Mouse (Mus musculus) MEL (cell line): ENCODE results near the gene Sipa1l3. TPM values are rescaled to one million over a fixed set of nuclear protein-coding genes. Genes with fewer than 3 reads are reported as not detected.

Experiments used
- DNase-seq: peaks from one replicate; pipeline ENCODE4 v3.0.0; 2011; ENCODE audit warnings: low read depth, low spot score
- H3K27ac ChIP-seq: 2 replicates; pipeline ENCODE4 v1.5.1; 2012; ENCODE audit warnings: low read depth, mild to moderate bottlenecking, control low read depth, low read length, moderate library complexity; ENCODE audit not compliant: control insufficient read depth
- H3K27me3 ChIP-seq, 2 experiments: fragments of 150-350 bp in 1 of 2; sonication (generic) in 1 of 2; 2 replicates each; pipeline ENCODE4 v1.6.1; 2012; ENCODE audit warnings: low read length in 2 of 2, mild to moderate bottlenecking in 2 of 2, improper control_type of control experiment in 1 of 2, moderate library complexity in 1 of 2; ENCODE audit not compliant: insufficient read depth in 2 of 2, control insufficient read depth in 1 of 2
- H3K36me3 ChIP-seq, 2 experiments: 2 replicates each; pipeline ENCODE4 v1.6.1; 2012 to 2014; ENCODE audit warnings: low read length in 2 of 2, improper control_type of control experiment in 1 of 2, inconsistent platforms in 1 of 2, mild to moderate bottlenecking in 1 of 2; ENCODE audit not compliant: insufficient read depth in 2 of 2, control insufficient read depth in 1 of 2
- H3K4me1 ChIP-seq, 2 experiments: fragments of 150-350 bp in 1 of 2; sonication (generic) in 1 of 2; 2 replicates each; pipeline ENCODE4 v1.6.1; 2012; ENCODE audit warnings: low read length in 2 of 2, improper control_type of control experiment in 1 of 2, mild to moderate bottlenecking in 1 of 2; ENCODE audit not compliant: insufficient read depth in 2 of 2, control insufficient read depth in 1 of 2
- H3K4me3 ChIP-seq, 2 experiments: fragments of 150-350 bp in 1 of 2; sonication (generic) in 1 of 2; 2 replicates each; pipeline ENCODE4 v1.5.1; 2012; ENCODE audit warnings: low read depth in 2 of 2, low read length in 2 of 2, mild to moderate bottlenecking in 2 of 2, moderate library complexity in 2 of 2, control low read depth in 1 of 2, improper control_type of control experiment in 1 of 2; ENCODE audit not compliant: control insufficient read depth in 1 of 2, insufficient read depth in 1 of 2
- H3K79me2 ChIP-seq: 2 replicates; pipeline ENCODE4 v1.6.1; 2012; ENCODE audit warnings: mild to moderate bottlenecking, low read length, moderate library complexity; ENCODE audit not compliant: control insufficient read depth, poor library complexity, insufficient read depth
- H3K9ac ChIP-seq: 2 replicates; pipeline ENCODE4 v1.6.1; 2012; ENCODE audit warnings: low read depth, mild to moderate bottlenecking, control low read depth, low read length, moderate library complexity; ENCODE audit not compliant: control insufficient read depth, poor library complexity, severe bottlenecking
- H3K9me3 ChIP-seq: fragments of 150-350 bp; sonication (generic); replicated peaks from 2 replicates; pipeline ENCODE4 v1.6.1; 2012; ENCODE audit warnings: mild to moderate bottlenecking, low read length, improper control_type of control experiment, moderate library complexity; ENCODE audit not compliant: insufficient read depth
- BHLHE40 ChIP-seq: IDR thresholded peaks from 2 replicates; pipeline ENCODE4 v1.6.1; 2012; ENCODE audit warnings: low read depth, mild to moderate bottlenecking, inconsistent platforms, low read length, improper control_type of control experiment, borderline replicate concordance
- CHD1 ChIP-seq: IDR thresholded peaks from 2 replicates; pipeline ENCODE4 v1.6.1; 2012; ENCODE audit warnings: low read depth, mild to moderate bottlenecking, inconsistent platforms, low read length, improper control_type of control experiment
- CHD2 ChIP-seq: IDR thresholded peaks from 2 replicates; pipeline ENCODE4 v1.6.1; 2011; ENCODE audit warnings: low read length, improper control_type of control experiment
- CTCF ChIP-seq, 3 experiments: IDR thresholded peaks in 2 of 3; conservative IDR thresholded peaks in 1 of 3; 2 replicates each; pipeline ENCODE4 v1.5.1; 2011 to 2012; ENCODE audit warnings: low read length in 3 of 3, low read depth in 2 of 3, mild to moderate bottlenecking in 2 of 3, improper control_type of control experiment in 1 of 3, inconsistent platforms in 1 of 3, mixed read lengths in 1 of 3, moderate library complexity in 1 of 3; ENCODE audit not compliant: control insufficient read depth in 1 of 3, insufficient read depth in 1 of 3, poor library complexity in 1 of 3, severe bottlenecking in 1 of 3
- E2F4 ChIP-seq: IDR thresholded peaks from 2 replicates; pipeline ENCODE4 v1.6.1; 2011; ENCODE audit warnings: low read depth, low read length, improper control_type of control experiment, borderline replicate concordance
- ELF1 ChIP-seq: IDR thresholded peaks from 2 replicates; pipeline ENCODE4 v1.6.1; 2014; ENCODE audit warnings: low read depth, mild to moderate bottlenecking, inconsistent platforms, low read length, improper control_type of control experiment, moderate library complexity
- EP300 ChIP-seq, 2 experiments: IDR thresholded peaks; 2 replicates each; pipeline ENCODE4 v1.6.1; 2011; ENCODE audit warnings: improper control_type of control experiment in 2 of 2, low read length in 2 of 2, low read depth in 1 of 2, mild to moderate bottlenecking in 1 of 2
- ETS1 ChIP-seq: IDR thresholded peaks from 2 replicates; pipeline ENCODE4 v1.6.1; 2012; ENCODE audit warnings: low read depth, mild to moderate bottlenecking, inconsistent platforms, low read length, improper control_type of control experiment, moderate library complexity
- GATA1 ChIP-seq: IDR thresholded peaks from 2 replicates; pipeline ENCODE4 v1.6.1; 2011; ENCODE audit warnings: low read depth, low read length, improper control_type of control experiment
- JUND ChIP-seq: IDR thresholded peaks from 2 replicates; pipeline ENCODE4 v1.6.1; 2011; ENCODE audit warnings: low read depth, mild to moderate bottlenecking, improper control_type of control experiment, low read length
- KAT2A ChIP-seq: conservative IDR thresholded peaks from 2 replicates; pipeline ENCODE4 v1.6.1; 2012; ENCODE audit warnings: low read depth, low read length, improper control_type of control experiment, inconsistent platforms
- MAX ChIP-seq: IDR thresholded peaks from 2 replicates; pipeline ENCODE4 v1.6.1; 2011; ENCODE audit warnings: low read length, improper control_type of control experiment
- MAZ ChIP-seq: IDR thresholded peaks from 2 replicates; pipeline ENCODE4 v1.6.1; 2012; ENCODE audit warnings: low read depth, mild to moderate bottlenecking, inconsistent platforms, low read length, improper control_type of control experiment
- MEF2A ChIP-seq: IDR thresholded peaks from 2 replicates; pipeline ENCODE4 v1.6.1; 2014; ENCODE audit warnings: low read depth, mild to moderate bottlenecking, inconsistent platforms, low read length, improper control_type of control experiment; ENCODE audit not compliant: poor library complexity, insufficient replicate concordance, severe bottlenecking; ENCODE audit errors: extremely low read depth
- MXI1 ChIP-seq: IDR thresholded peaks from 2 replicates; pipeline ENCODE4 v1.6.1; 2011; ENCODE audit warnings: mild to moderate bottlenecking, low read depth, low read length, improper control_type of control experiment
- MYB ChIP-seq: IDR thresholded peaks from 2 replicates; pipeline ENCODE4 v1.6.1; 2011; ENCODE audit warnings: mild to moderate bottlenecking, low read depth, low read length, improper control_type of control experiment
- MYC ChIP-seq: IDR thresholded peaks from 2 replicates; pipeline ENCODE4 v1.6.1; 2011; ENCODE audit warnings: low read depth, mild to moderate bottlenecking, low read length, improper control_type of control experiment, moderate library complexity
- NELFE ChIP-seq: IDR thresholded peaks from 2 replicates; pipeline ENCODE4 v1.6.1; 2011; ENCODE audit warnings: low read depth, low read length, improper control_type of control experiment
- NRF1 ChIP-seq: IDR thresholded peaks from 2 replicates; pipeline ENCODE4 v1.6.1; 2014; ENCODE audit warnings: low read depth, mild to moderate bottlenecking, inconsistent platforms, low read length, improper control_type of control experiment, moderate library complexity; ENCODE audit not compliant: poor library complexity, insufficient read depth, severe bottlenecking
- POLR2A ChIP-seq, 2 experiments: IDR thresholded peaks; 2 replicates each; pipeline ENCODE4 v1.6.1; 2011 to 2012; ENCODE audit warnings: low read length in 2 of 2, mild to moderate bottlenecking in 2 of 2, control low read depth in 1 of 2, improper control_type of control experiment in 1 of 2, low read depth in 1 of 2, moderate library complexity in 1 of 2; ENCODE audit not compliant: control insufficient read depth in 1 of 2, insufficient read depth in 1 of 2, poor library complexity in 1 of 2
- POLR2AphosphoS5 ChIP-seq: IDR thresholded peaks from 2 replicates; pipeline ENCODE4 v1.6.1; 2012; ENCODE audit warnings: low read depth, borderline replicate concordance, mild to moderate bottlenecking, inconsistent platforms, low read length, moderate library complexity, mixed read lengths
- RAD21 ChIP-seq: IDR thresholded peaks from 2 replicates; pipeline ENCODE4 v1.6.1; 2011; ENCODE audit warnings: mild to moderate bottlenecking, low read depth, low read length, improper control_type of control experiment
- RCOR1 ChIP-seq: IDR thresholded peaks from 2 replicates; pipeline ENCODE4 v1.6.1; 2012; ENCODE audit warnings: low read depth, mild to moderate bottlenecking, inconsistent platforms, low read length, improper control_type of control experiment
- SIN3A ChIP-seq: IDR thresholded peaks from 2 replicates; pipeline ENCODE4 v1.6.1; 2012; ENCODE audit warnings: low read length, improper control_type of control experiment, inconsistent platforms
- SMC3 ChIP-seq: IDR thresholded peaks from 2 replicates; pipeline ENCODE4 v1.6.1; 2011; ENCODE audit warnings: low read depth, low read length, improper control_type of control experiment
- TAL1 ChIP-seq: IDR thresholded peaks from 2 replicates; pipeline ENCODE4 v1.6.1; 2012; ENCODE audit warnings: mild to moderate bottlenecking, inconsistent platforms, low read length, moderate library complexity, mixed read lengths
- TBP ChIP-seq: IDR thresholded peaks from 2 replicates; pipeline ENCODE4 v1.8.0; 2011; ENCODE audit warnings: low read depth, low read length, improper control_type of control experiment
- TCF12 ChIP-seq: IDR thresholded peaks from 2 replicates; pipeline ENCODE4 v1.6.1; 2014; ENCODE audit warnings: low read depth, mild to moderate bottlenecking, inconsistent platforms, low read length, improper control_type of control experiment, moderate library complexity
- USF1 ChIP-seq: IDR thresholded peaks from 2 replicates; pipeline ENCODE4 v1.6.1; 2014; ENCODE audit warnings: low read depth, mild to moderate bottlenecking, inconsistent platforms, low read length, improper control_type of control experiment, moderate library complexity
- USF2 ChIP-seq, 2 experiments: IDR thresholded peaks; 2 replicates each; pipeline ENCODE4 v1.6.1; 2011 to 2012; ENCODE audit warnings: improper control_type of control experiment in 2 of 2, low read length in 2 of 2, borderline replicate concordance in 1 of 2, inconsistent platforms in 1 of 2, low read depth in 1 of 2, mild to moderate bottlenecking in 1 of 2; ENCODE audit not compliant: insufficient read depth in 1 of 2
- ZC3H11A ChIP-seq: IDR thresholded peaks from 2 replicates; pipeline ENCODE4 v1.6.1; 2012; ENCODE audit warnings: low read depth, mild to moderate bottlenecking, inconsistent platforms, low read length, improper control_type of control experiment
- ZKSCAN1 ChIP-seq: IDR thresholded peaks from 2 replicates; pipeline ENCODE4 v1.6.1; 2012; ENCODE audit warnings: low read depth, mild to moderate bottlenecking, inconsistent platforms, low read length, improper control_type of control experiment, moderate library complexity
- ZMIZ1 ChIP-seq: IDR thresholded peaks from 2 replicates; pipeline ENCODE4 v1.6.1; 2012; ENCODE audit warnings: low read depth, mild to moderate bottlenecking, inconsistent platforms, low read length, improper control_type of control experiment, moderate library complexity
- ZNF384 ChIP-seq: IDR thresholded peaks from 2 replicates; pipeline ENCODE4 v1.6.1; 2012; ENCODE audit warnings: low read depth, mild to moderate bottlenecking, inconsistent platforms, low read length, improper control_type of control experiment
- polyA plus RNA-seq, 2 experiments: library from polyadenylated mRNA; stranded (reverse) in 1 of 2; unstranded in 1 of 2; fragments of >175 nt in 1 of 2; fragments of >200 nt in 1 of 2; gene quantifications; 2 replicates each; pipeline versions ENCODE4 v1.2.1 to v1.2.4; 2012; ENCODE audit warnings: low replicate concordance in 2 of 2, low read depth in 1 of 2; ENCODE audit not compliant: insufficient read length in 2 of 2, insufficient read depth in 1 of 2, missing spikeins in 1 of 2
- total RNA-seq: library from RNA; depleted of rRNA; stranded (reverse); fragments of 300-350 nt; gene quantifications from 2 replicates; pipeline ENCODE4 v1.2.3, GENCODE M21; 2012

Gene Sipa1l3
- total and polyA plus RNA-seq, 3 experiments = 14.9 to 49.4 TPM; not detected in 1

GRCm38 (mm10) chr7:29319337-29320307 is 198.8 kb downstream of the Sipa1l3 start:
- no peaks in the 10 kb centered on the region for H3K27me3 ChIP-seq
- peak overlapping the region; percentile 49 for H3K27ac ChIP-seq
- no peaks in the 10 kb centered on the region for H3K9me3 ChIP-seq
- H3K9ac ChIP-seq = peak overlapping the region; percentile 48
- peaks cover 16 to 26% of the 10 kb centered on the region in 2 experiments for H3K4me1 ChIP-seq
- DNase-seq = peak; percentile 78
- no peaks in the 10 kb centered on the region for H3K79me2 ChIP-seq
- peaks cover 0 to 24% of the 10 kb centered on the region in 2 experiments; a peak in 2 of 4 replicates for H3K36me3 ChIP-seq
- H3K4me3 ChIP-seq = peak overlapping the region; percentile 39 to 49; a peak in 3 of 4 replicates
- TF ChIP-seq SIN3A (peak; percentile 83), ZNF384 (peak; percentile 76), KAT2A (no peak), CHD2 (no peak), MXI1 (peak; percentile 62), RAD21 (peak; percentile 56), MAZ (0 out of 2 replicates have a peak, but pooled peaks have one; percentile 53), CHD1 (no peak), CTCF (IDR thresholded peaks at IDR 0.05 in 2 of 3, conservative IDR thresholded peaks at IDR 0.05 in 1 of 3; ENCODE audit: control insufficient read depth in 1 of 3, insufficient read depth in 1 of 3, low read depth in 2 of 3, low read length in 3 of 3, poor library complexity in 1 of 3, severe bottlenecking in 1 of 3) (peak; percentile 18 to 61 (median 42)), EP300 (IDR thresholded peaks at IDR 0.05; ENCODE audit: low read depth in 1 of 2, low read length in 2 of 2) (peak; percentile 9 to 12; a peak in 1 of 4 replicates), MYC (0 out of 2 replicates have a peak, but pooled peaks have one; percentile 16), BHLHE40 (no peak), POLR2AphosphoS5 (no peak), TAL1 (peak; percentile 64), USF2 (IDR thresholded peaks at IDR 0.05; ENCODE audit: borderline replicate concordance in 1 of 2, insufficient read depth in 1 of 2, low read depth in 1 of 2, low read length in 2 of 2) (no peak), E2F4 (no peak), SMC3 (peak; percentile 55), ETS1 (0 out of 2 replicates have a peak, but pooled peaks have one; percentile 21), TBP (no peak), NRF1 (no peak), MEF2A (no peak), USF1 (no peak), RCOR1 (no peak), JUND (no peak), GATA1 (no peak), MYB (no peak), MAX (no peak), ZMIZ1 (no peak), POLR2A (IDR thresholded peaks at IDR 0.05; ENCODE audit: control insufficient read depth in 1 of 2, insufficient read depth in 1 of 2, low read depth in 1 of 2, low read length in 2 of 2, poor library complexity in 1 of 2) (no peak), TCF12 (0 out of 2 replicates have a peak, but pooled peaks have one; percentile 9), NELFE (no peak), ZC3H11A (peak; percentile 38; the same call in 1 of the 2 replicates), ELF1 (no peak), ZKSCAN1 (no peak; the same call in 1 of the 2 replicates)
